Mouse (Mus musculus): ENCODE measurements around the gene Rbks.
"Not testable (repeated sequence)": the region's sequence is repeated elsewhere in the genome, so short reads cannot be mapped to it uniquely, and the experiment has no call there.

The Rbks gene

GRCm38 (mm10) chr5:31627562-31628526 is 69.6 kb downstream of the Rbks start:
- DNase-seq (ENCODE audit: low spot score in 2 of 2), result no peak

GRCm38 (mm10) chr5:31627117-31627516 is 70.3 kb downstream of the Rbks start:
- no peak for DNase-seq (ENCODE audit: low spot score in 2 of 2)

- no peak for DNase-seq (ENCODE audit: low spot score in 2 of 2)
Observed at GRCm38 (mm10) chr5:31620326-31620725, 77.1 kb downstream of the Rbks start.

- no peak for DNase-seq (ENCODE audit: low spot score in 2 of 2)
Observed at GRCm38 (mm10) chr5:31614339-31615025, 82.9 kb downstream of the Rbks start.

- DNase-seq (ENCODE audit: low spot score in 2 of 2), result peak; percentile 74 to 85
Observed at GRCm38 (mm10) chr5:31613852-31614286, 83.6 kb downstream of the Rbks start.

- DNase-seq (ENCODE audit: low spot score in 2 of 2), result no peak
Observed at GRCm38 (mm10) chr5:31611186-31611585, 86.2 kb downstream of the Rbks start.

GRCm38 (mm10) chr5:31610376-31611086 is 86.9 kb downstream of the Rbks start:
- DNase-seq (ENCODE audit: low spot score in 2 of 2), result no peak

GRCm38 (mm10) chr5:31606151-31606550 is 91.3 kb downstream of the Rbks start:
- peak in 1 of 2 experiments; percentile 32 for DNase-seq (ENCODE audit: low spot score in 2 of 2)

GRCm38 (mm10) chr5:31603766-31604165 is 93.7 kb downstream of the Rbks start:
- DNase-seq (ENCODE audit: low spot score in 2 of 2), result no peak

GRCm38 (mm10) chr5:31602377-31602776 is 95.0 kb downstream of the Rbks start:
- peak; percentile 67 to 87 for DNase-seq (ENCODE audit: low spot score in 2 of 2)

GRCm38 (mm10) chr5:31601162-31601722 is 96.2 kb downstream of the Rbks start:
- DNase-seq (ENCODE audit: low spot score in 2 of 2), result no peak

- DNase-seq (ENCODE audit: low spot score in 2 of 2), result no peak
Observed at GRCm38 (mm10) chr5:31599161-31599560, 98.3 kb downstream of the Rbks start.

- DNase-seq (ENCODE audit: low spot score in 2 of 2), result peak in 1 of 2 experiments; percentile 54
Observed at GRCm38 (mm10) chr5:31598579-31598978, 98.8 kb downstream of the Rbks start.

GRCm38 (mm10) chr5:31598121-31598520 is 99.3 kb downstream of the Rbks start:
- DNase-seq (ENCODE audit: low spot score in 2 of 2), result no peak

GRCm38 (mm10) chr5:31597430-31597944 is 99.9 kb downstream of the Rbks start:
- DNase-seq (ENCODE audit: low spot score in 2 of 2), result no peak

- peak; percentile 63 to 66 for DNase-seq (ENCODE audit: low spot score in 2 of 2)
Observed at GRCm38 (mm10) chr5:31596481-31597429, 100.7 kb downstream of the Rbks start, which contains the start of gene Mrpl33. Gene Mrpl33 (plus strand): TSS chr5:31596935.

- DNase-seq (ENCODE audit: low spot score in 2 of 2), result no peak
Observed at GRCm38 (mm10) chr5:31595868-31596267, 101.6 kb downstream of the Rbks start.

- DNase-seq (ENCODE audit: low spot score in 2 of 2), result no peak
Observed at GRCm38 (mm10) chr5:31591122-31591521, 106.3 kb downstream of the Rbks start.

GRCm38 (mm10) chr5:31589711-31590319 is 107.6 kb downstream of the Rbks start:
- no peak for DNase-seq (ENCODE audit: low spot score in 2 of 2)

- DNase-seq (ENCODE audit: low spot score in 2 of 2), result not testable (repeated sequence)
Observed at GRCm38 (mm10) chr5:31588672-31589071, 108.8 kb downstream of the Rbks start.
